Mouse (Mus musculus): ENCODE measurements around the gene Batf3. TPM values are rescaled to one million over a fixed set of nuclear protein-coding genes. Genes with fewer than 3 reads are reported as not detected.
"Not testable (repeated sequence)": the region's sequence is repeated elsewhere in the genome, so short reads cannot be mapped to it uniquely, and the experiment has no call there.

The Batf3 gene
- total RNA-seq, 2 experiments from 2014 or later, result 0.39 to 0.62 TPM

DNA sequence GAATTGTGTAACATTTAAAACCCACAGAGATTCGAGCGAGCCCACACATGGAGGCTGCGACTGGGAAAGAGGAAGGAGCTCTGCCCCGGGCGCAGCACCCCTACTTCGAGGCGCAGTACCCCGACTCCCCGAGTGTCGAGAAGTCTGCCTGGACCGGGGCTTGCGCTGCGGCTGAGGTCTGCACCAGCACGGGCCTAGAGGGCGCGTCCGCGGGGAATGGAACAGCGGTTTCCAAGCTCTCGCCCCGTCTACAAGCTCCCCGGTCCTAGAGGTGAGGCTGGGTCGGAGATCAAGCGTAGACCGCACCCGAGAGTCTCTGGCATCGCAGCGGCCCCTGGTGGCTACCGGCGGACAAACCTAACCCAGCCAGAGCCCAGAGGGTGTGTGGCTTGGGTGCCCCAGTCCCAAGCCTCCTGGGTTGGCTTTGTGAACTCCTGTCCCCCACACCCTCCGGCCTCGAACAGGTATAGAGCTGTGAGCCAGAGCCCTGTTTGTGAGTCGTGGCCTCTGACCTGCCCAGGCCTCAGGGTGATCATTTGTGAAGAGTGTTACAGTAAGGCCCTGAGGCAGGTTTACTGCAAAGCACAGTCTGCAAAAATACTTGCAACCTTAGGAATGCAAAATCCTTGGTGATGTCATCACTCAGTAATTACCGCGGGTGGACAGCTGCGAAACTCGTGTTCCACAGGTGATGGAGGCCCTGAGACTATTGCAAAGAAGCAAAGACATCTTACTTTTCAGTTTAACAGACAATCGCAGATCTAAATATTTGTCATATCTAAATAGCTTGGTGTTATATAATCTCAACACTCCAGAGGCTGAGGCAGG lies 28.4 kb downstream of the Batf3 start:
- DNase-seq, result peak; percentile 78
- intact Hi-C loops (cut with DNase I), result loop anchor here (1.0 to 5.0 kb wide), 2 partner anchors 49 to 182 kb away; no protein-coding TSS in a partner anchor

GRCm38 (mm10) chr1:191131692-191132091 lies 34.0 kb downstream of the Batf3 start:
- DNase-seq, result no peak
- intact Hi-C loops (cut with DNase I), result no loop called here

GRCm38 (mm10) chr1:191132240-191132639 lies 34.6 kb downstream of the Batf3 start:
- no peak for DNase-seq
- intact Hi-C loops (cut with DNase I), result no loop called here

DNA sequence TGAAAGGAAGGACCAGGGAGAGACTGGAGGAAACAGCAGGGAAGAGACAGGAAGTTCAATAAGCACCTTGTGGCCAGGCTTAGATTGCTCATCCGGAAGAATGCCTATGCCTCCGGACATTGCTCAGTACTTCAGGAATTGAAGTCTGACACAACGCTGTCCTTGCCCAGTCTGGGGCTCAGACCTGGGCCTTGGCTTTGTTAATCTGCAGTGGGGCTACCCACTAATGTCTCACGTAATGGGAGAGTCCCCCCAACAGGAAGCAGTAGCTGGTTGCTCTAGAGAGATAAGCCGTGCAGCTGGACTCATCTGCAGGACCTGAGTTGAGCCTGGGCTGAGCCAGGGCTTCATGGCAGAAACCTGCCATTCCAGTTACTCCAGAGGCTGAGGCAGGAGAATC lies 35.3 kb downstream of the Batf3 start:
- no peak for DNase-seq
- intact Hi-C loops (cut with DNase I), result no loop called here

- intact Hi-C loops (cut with DNase I), result no loop called here
- DNase-seq, result no peak
Observed at GRCm38 (mm10) chr1:191135406-191135805, 37.8 kb downstream of the Batf3 start.

DNA sequence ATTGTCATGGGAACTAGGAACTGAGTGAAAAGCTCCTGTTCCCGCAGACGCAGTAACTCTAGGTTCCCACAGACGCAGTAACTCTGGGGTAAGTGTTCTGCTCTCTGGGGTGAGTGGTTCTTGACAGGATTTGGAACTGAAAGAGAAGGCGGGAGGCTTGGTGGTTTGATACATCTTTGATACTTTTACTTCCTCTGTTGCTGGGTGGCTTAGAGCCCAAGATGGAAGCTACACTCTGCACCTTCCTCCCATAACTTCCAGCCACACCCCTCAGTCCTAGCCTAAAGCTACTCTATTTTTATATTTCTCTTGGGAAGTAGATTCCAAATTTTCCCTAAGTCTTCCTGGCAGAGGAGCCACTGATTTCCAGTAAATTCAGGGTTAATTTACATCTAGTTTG lies 40.8 kb downstream of the Batf3 start:
- DNase-seq, result no peak
- intact Hi-C loops (cut with DNase I), result no loop called here

GRCm38 (mm10) chr1:191138874-191139495 lies 41.3 kb downstream of the Batf3 start:
- intact Hi-C loops (cut with DNase I), result no loop called here
- DNase-seq, result no peak

GRCm38 (mm10) chr1:191140983-191141382 lies 43.3 kb downstream of the Batf3 start:
- intact Hi-C loops (cut with DNase I), result no loop called here
- no peak for DNase-seq

DNA sequence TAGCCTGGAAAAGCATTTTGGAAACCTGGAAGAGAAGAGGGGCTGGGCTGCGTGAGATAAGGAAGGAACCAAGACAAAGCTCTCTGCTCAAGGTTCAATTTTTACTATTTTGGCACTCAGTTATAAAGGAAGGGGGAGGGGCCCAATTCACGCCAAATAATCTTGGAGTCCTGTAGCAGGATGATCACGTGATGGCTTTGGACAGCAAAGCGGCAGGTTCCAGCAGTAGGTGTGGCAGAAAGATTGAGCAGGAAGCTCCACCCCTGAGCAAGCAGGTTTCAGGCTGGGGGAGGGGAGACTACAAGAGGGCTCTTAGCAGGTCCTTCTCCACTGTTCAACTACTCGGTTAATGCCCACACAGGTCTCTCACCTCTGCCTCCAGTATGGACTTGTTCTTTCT lies 51.8 kb downstream of the Batf3 start:
- intact Hi-C loops (cut with DNase I); DNase-seq: not testable (repeated sequence)

GRCm38 (mm10) chr1:191150924-191151605 lies 53.4 kb downstream of the Batf3 start:
- intact Hi-C loops (cut with DNase I), result no loop called here

DNA sequence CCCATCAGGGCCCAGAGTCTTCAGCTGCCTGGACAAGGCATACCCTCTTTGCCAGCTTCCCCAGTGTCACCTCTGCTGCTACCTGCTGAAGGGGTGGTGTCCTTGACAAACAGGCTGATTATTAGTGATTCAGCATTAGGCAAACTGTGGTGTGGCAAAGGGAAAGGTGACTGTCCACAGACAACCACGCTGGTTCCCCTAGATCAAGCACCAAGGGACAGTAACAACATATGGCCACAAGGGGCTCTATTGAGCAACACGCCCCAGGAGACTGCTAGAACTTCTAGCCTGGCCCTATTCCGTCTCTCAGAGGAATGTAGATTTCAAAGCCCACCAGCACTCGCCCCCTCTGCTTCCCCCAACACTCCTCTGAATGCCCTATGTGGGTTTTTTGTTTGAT lies 55.4 kb downstream of the Batf3 start:
- intact Hi-C loops (cut with DNase I), result loop anchor here (1.0 kb wide), 1 partner anchor 122 kb away; no protein-coding TSS in a partner anchor
- DNase-seq, result peak; percentile 40 to 55

More at GRCm38 (mm10) chr1:191150924-191151605, 53.4 kb downstream of the Batf3 start:
- no peak for DNase-seq

- DNase-seq, result no peak
- intact Hi-C loops (cut with DNase I), result no loop called here
Observed at GRCm38 (mm10) chr1:191154314-191154713, 56.7 kb downstream of the Batf3 start.

Other genes with a start within 250 kb of the Batf3 start
- 10 to 100 TPM; 17.4 to 17.9 TPM for gene Rps6kc1, start 186.1 kb upstream of the Batf3 start, total RNA-seq (2021)
- gene Angel2, start 172.7 kb upstream of the Batf3 start, total RNA-seq (2021), result 10 to 100 TPM; 27.9 to 29.9 TPM
- gene Vash2, start 118.6 kb upstream of the Batf3 start, total RNA-seq (2021), result under 1 TPM; 0.35 to 0.56 TPM
- 1 to 10 TPM; 5.0 to 5.4 TPM for gene Flvcr1, start 71.7 kb upstream of the Batf3 start, total RNA-seq (2021)
- gene Spata45, start 61.2 kb upstream of the Batf3 start, total RNA-seq (2021), result not detected
- 10 to 100 TPM; 12.2 to 15.5 TPM for gene Tatdn3, start 34.9 kb upstream of the Batf3 start, total RNA-seq (2021)
- under 1 TPM; 0.27 to 0.75 TPM for gene Nsl1, start 34.8 kb upstream of the Batf3 start, total RNA-seq (2021)
- gene Fam71a, start 67.0 kb downstream of the Batf3 start, total RNA-seq (2021), result not detected
- gene Atf3, start 120.2 kb downstream of the Batf3 start, total RNA-seq (2021), result 10 to 100 TPM in 1 of 2 experiments, 1 to 10 TPM in 1; 5.0 to 17.9 TPM
- gene Nenf, start 220.3 kb downstream of the Batf3 start, total RNA-seq (2021), result 100 to 1,000 TPM; 105 to 108 TPM
- 1 to 10 TPM; 3.2 to 4.2 TPM for gene Tmem206, start 228.1 kb downstream of the Batf3 start, total RNA-seq (2021)

All from heart, postnatal 36 days (tissue).